Mouse (Mus musculus) cerebellum, adult (tissue): Measurements from ENCODE around the gene Carm1.
"Not testable (repeated sequence)": the region's sequence is repeated elsewhere in the genome, so short reads cannot be mapped to it uniquely, and the experiment has no call there.

ENCODE experiments used
- ATAC-seq: cut with Nextera tagmentation; 2 replicates; pipeline ENCODE4 v1.9.2; 2017; ENCODE audit warnings: mild to moderate bottlenecking, moderate library complexity, mixed read lengths; ENCODE audit not compliant: insufficient number of reproducible peaks, low FRiP score, low TSS enrichment

Carm1 gene

GRCm38 (mm10) chr9:21546789-21547074, at the start of gene Carm1:
Carm1 (plus strand) TSS chr9:21546894.
- ATAC-seq: no peak

GRCm38 (mm10) chr9:21497050-21497542, 49.6 kb upstream of the Carm1 start:
- ATAC-seq: no peak

GRCm38 (mm10) chr9:21497664-21498063, 49.0 kb upstream of the Carm1 start:
- no peak for ATAC-seq

GRCm38 (mm10) chr9:21498284-21498902, 48.3 kb upstream of the Carm1 start:
- no peak for ATAC-seq

- ATAC-seq: no peak
These were observed 43.3 kb upstream of the Carm1 start for GRCm38 (mm10) chr9:21503352-21503751.

- no peak for ATAC-seq
These were observed 40.9 kb upstream of the Carm1 start for GRCm38 (mm10) chr9:21505767-21506166.

GRCm38 (mm10) chr9:21507753-21508430, 38.8 kb upstream of the Carm1 start:
- no peak for ATAC-seq

- ATAC-seq: no peak
These were observed 37.8 kb upstream of the Carm1 start for GRCm38 (mm10) chr9:21508871-21509404.

- peak; percentile 90 for ATAC-seq
These were observed 36.7 kb upstream of the Carm1 start, which contains the start of gene Tmed1 for GRCm38 (mm10) chr9:21509772-21510688. Tmed1 (minus strand) TSS chr9:21510252.

GRCm38 (mm10) chr9:21510689-21511015, 36.0 kb upstream of the Carm1 start:
- no peak for ATAC-seq

- ATAC-seq: no peak
These were observed 35.6 kb upstream of the Carm1 start for GRCm38 (mm10) chr9:21511052-21511451.

GRCm38 (mm10) chr9:21513466-21513865, 33.2 kb upstream of the Carm1 start:
- ATAC-seq: no peak

- ATAC-seq: no peak
These were observed 28.7 kb upstream of the Carm1 start for GRCm38 (mm10) chr9:21517947-21518495.

- ATAC-seq: not testable (repeated sequence)
These were observed 28.0 kb upstream of the Carm1 start for GRCm38 (mm10) chr9:21518690-21519089.

- no peak for ATAC-seq
These were observed 21.4 kb upstream of the Carm1 start for GRCm38 (mm10) chr9:21525142-21525936.

- ATAC-seq: no peak
These were observed 20.6 kb upstream of the Carm1 start, which contains the start of gene AB124611 for GRCm38 (mm10) chr9:21525937-21526633. AB124611 (plus strand) TSS chr9:21526176.

GRCm38 (mm10) chr9:21526634-21526944, 20.1 kb upstream of the Carm1 start:
- no peak for ATAC-seq

- ATAC-seq: no peak
These were observed 19.4 kb upstream of the Carm1 start for GRCm38 (mm10) chr9:21527100-21527801.

- ATAC-seq: no peak
These were observed 18.8 kb upstream of the Carm1 start for GRCm38 (mm10) chr9:21527917-21528324.
